Mouse (Mus musculus): ENCODE results near the gene Ing1.

Gene Ing1

DNA sequence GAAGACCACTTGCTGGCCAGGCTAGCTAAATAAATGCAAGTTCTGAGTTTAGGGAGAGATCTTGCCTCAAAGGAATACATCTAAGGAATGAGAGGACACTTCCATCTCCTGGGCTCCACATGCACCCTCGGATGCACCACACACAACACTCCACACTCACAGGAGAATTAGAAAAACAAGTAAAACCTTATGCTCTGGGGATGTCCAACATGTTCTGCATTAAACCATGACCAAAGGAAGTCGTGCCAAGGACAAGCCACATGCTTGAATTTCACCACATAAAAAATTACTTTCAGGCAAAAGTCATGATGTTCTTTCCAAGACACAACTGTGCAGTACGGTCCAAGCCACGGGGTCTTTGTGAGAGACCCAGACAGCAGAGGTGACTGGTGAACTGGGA, 36.5 kb downstream of the Ing1 start:
- DNase-seq (ENCODE audit: low spot score): no peak

DNA sequence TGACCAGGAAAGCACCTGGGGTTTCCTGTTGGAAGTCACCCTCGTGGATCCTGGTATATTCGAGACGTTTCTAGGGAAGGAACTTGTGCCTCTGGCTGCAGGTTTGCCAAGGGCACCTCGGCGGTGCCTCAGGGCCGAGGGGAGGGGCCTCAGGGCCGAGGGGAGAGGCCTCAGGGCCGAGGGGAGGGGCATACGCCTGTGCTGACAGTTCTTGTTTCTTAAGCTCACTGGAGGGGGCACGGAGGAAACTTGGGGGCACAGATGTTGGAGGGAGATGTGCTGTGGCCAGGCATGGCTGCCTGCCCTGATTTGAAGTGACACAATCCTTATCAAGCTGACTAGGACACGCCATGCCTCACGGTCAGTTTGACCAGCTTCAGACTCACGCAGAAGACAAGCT, 36.9 kb downstream of the Ing1 start:
- DNase-seq (ENCODE audit: low spot score): peak; percentile 44

DNA sequence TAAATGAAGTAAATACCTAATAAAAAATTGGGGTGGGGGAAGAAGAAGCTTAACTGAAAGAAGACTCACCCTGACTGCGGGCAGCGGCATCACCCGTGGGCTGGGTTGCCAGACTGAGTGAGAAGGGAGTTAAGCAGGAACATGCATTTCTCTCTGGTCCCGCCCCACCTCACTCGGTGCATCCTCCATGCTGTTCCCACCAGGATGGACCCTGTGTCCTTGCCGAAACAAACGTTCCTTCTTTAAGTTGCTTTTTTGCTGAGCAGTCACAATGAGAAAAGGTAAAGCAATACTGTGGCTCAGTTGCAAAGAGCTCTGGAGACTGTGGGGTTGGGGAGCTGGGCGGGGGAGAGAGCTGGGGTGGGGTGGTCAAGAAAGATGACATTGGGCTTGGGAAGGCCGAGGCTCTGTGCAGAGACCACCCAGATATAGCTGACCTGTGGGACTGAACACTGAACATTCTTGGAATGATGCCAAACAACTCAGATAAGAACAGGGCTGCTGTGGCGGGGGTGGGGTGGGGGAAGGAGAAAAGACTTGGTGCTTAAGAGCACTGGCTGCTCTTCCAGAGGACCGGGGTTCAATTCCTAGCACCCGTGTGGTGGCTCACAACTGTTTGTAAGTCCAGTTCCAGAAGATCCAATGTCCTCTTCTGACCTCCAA, 38.0 kb downstream of the Ing1 start:
- DNase-seq (ENCODE audit: low spot score): no peak

DNA sequence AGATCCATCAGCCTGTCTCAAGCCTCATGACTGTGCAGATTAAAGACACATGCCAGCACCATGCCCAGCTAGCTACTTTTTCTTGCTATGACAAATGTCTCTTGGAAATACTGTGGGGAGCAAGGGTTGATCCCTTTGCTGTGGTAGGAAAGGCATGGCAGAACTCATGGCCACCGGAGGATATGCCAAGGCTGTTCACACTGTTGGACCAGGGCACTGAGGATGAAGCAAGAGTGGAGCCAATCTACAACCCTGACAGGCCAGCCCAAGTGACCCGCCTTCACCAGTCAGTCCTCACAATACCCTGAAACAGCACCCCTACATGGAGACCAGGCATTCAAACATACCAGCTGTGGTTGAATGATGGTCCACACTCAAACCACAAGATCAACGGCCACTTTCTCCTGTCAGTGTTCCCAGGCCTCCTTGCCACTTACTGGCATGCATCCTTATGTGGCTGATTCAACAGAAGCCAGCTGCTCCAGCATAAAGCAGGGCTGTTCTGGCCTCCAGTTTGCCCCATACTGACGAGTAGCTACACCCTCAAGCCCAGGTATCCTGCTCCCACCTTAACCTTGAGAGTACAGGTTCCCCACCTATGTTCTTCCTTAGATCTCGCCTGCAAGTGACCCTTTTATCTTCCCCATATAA, 45.1 kb downstream of the Ing1 start:
- no peak for DNase-seq (ENCODE audit: low spot score)

DNA sequence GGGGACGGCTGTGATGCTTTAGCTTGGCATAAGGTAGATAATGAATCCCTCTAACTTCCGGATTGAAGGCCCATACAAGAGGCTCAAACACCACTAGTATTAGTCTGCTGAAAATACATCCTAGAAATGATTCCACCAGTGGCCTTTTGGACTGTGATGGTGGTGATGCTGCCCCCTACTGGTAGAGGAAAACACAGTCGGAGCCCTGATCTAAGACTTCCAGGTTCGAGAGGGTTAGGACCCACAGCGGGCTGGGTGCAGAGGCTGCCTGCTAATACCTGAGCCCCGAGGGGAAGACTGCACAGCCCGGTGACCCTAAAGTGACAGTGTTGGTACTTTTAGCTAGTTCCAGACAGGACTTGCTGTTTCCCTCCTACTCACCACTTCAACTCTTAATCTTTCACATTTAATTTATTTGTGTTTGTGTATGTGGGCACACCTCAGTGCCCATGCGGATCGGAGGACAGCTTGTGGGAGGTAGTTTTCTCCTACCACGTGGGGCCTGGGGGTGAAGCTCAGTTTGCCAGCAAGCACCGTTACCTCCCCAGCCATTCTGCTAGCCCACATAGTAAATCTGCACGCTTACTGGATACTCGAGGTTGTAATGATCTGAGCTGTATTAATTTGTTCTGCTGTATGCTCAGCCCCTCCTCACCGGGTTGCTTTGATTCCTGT, 46.8 kb downstream of the Ing1 start:
- DNase-seq (ENCODE audit: low spot score): peak; percentile 13

DNA sequence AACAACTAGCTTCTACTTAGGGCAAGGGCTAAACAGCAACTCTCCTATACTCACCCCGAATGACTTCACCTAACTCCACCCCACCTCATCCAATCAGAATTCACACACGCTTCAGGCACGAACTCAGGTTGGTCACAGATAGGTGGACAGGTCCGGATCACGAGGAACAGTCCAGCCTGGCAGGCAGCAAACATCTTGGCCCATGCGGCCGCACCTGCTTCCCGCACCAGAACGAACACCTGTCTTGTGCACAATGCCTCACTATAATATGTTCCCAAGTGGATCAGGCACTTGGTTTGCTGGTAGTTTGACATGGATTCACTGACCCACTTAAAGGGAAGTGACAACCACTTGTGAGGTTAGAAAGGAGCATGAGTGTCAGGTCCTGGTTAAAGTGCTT, 53.5 kb downstream of the Ing1 start:
- DNase-seq (ENCODE audit: low spot score): no peak
